Mouse (Mus musculus) forebrain, embryonic 15.5 days (tissue): ENCODE data around the gene Ly6g6d. TPM values are rescaled to one million over a fixed set of nuclear protein-coding genes. Genes with fewer than 3 reads are reported as not detected.

Experiments
- ATAC-seq: fragments of 200-750 bp; cut with Nextera tagmentation; replicated peaks from 2 replicates; pipeline ENCODE4 v1.8.0; 2017; ENCODE audit warnings: mild to moderate bottlenecking, moderate TSS enrichment, moderate library complexity
- H3K27ac ChIP-seq: fragments of 300-500 bp; sonication (generic); replicated peaks from 2 replicates; pipeline ENCODE4 v1.5.1; 2015; ENCODE audit warnings: mild to moderate bottlenecking, inconsistent platforms
- H3K27me3 ChIP-seq: fragments of 300-500 bp; sonication (generic); 2 replicates; pipeline ENCODE4 v1.6.1; 2015; ENCODE audit warnings: inconsistent platforms
- H3K36me3 ChIP-seq: fragments of 300-500 bp; sonication (generic); 2 replicates; pipeline ENCODE4 v1.6.1; 2015; ENCODE audit warnings: mild to moderate bottlenecking, inconsistent platforms
- H3K4me1 ChIP-seq: fragments of 300-500 bp; sonication (generic); 2 replicates; pipeline ENCODE4 v1.6.1; 2015; ENCODE audit warnings: inconsistent platforms
- H3K4me2 ChIP-seq: fragments of 300-500 bp; sonication (generic); replicated peaks from 2 replicates; pipeline ENCODE4 v1.6.1; 2015; ENCODE audit warnings: mild to moderate bottlenecking, inconsistent platforms
- H3K4me3 ChIP-seq: fragments of 300-500 bp; sonication (generic); 2 replicates; pipeline ENCODE4 v1.5.1; 2015; ENCODE audit warnings: mild to moderate bottlenecking, inconsistent platforms
- H3K9ac ChIP-seq: fragments of 300-500 bp; sonication (generic); replicated peaks from 2 replicates; pipeline ENCODE4 v1.6.1; 2015; ENCODE audit warnings: mild to moderate bottlenecking, inconsistent platforms
- H3K9me3 ChIP-seq: fragments of 300-500 bp; sonication (generic); 2 replicates; pipeline ENCODE4 v1.6.1; 2016; ENCODE audit warnings: inconsistent platforms
- WGBS: fragments of 180-500 bp; shearing (Covaris S2); methylation state at CpG from one replicate; pipeline ENCODE4 v1.1.7; 2015; ENCODE audit warnings: mixed read lengths; 5-methylcytosine and 5-hydroxymethylcytosine counted together
- polyA plus RNA-seq: library from polyadenylated mRNA; unstranded; fragments of >200 nt; fragmentation: Nextera tagmentation; extraction: Ambion mirVana; gene quantifications from 2 replicates; pipeline ENCODE4 v1.2.1, GENCODE M21; 2015

The Ly6g6d gene
- polyA plus RNA-seq, 1 experiment from 2014 or later, result 0.46 TPM

DNA sequence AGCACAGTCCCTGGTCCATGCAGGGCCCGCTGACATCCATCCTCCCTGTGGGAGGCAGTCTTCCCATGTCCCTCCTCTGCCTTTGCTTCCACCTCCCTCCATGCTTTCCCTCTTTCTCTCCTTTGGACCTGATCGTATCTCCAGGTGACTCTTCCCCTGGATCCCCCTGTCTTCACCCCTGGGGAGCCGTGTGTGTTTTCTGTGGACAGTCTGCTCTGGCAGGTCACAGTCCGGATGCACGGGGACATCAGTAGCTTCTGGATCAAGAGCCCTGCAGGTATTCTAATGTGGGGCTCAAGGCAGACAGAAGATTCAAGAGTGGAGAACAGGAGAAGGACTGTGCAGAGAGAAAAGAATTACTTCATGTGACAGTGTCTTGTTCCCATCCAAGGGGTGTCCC lies 54.6 kb downstream of the Ly6g6d start:
- Histone ChIP-seq H3K4me1 (peaks cover 29% of the 10 kb centered on the region), H3K27me3 (no peaks in the 10 kb centered on the region), H3K9ac (no peak overlapping the region), H3K4me2 (no peak overlapping the region), H3K27ac (no peak overlapping the region), H3K9me3 (no peaks in the 10 kb centered on the region), H3K36me3 (no peaks in the 10 kb centered on the region), H3K4me3 (no peak overlapping the region)
- no peak for ATAC-seq
- 87% methylated on average over 5 of the region's 5 CpGs for WGBS

DNA sequence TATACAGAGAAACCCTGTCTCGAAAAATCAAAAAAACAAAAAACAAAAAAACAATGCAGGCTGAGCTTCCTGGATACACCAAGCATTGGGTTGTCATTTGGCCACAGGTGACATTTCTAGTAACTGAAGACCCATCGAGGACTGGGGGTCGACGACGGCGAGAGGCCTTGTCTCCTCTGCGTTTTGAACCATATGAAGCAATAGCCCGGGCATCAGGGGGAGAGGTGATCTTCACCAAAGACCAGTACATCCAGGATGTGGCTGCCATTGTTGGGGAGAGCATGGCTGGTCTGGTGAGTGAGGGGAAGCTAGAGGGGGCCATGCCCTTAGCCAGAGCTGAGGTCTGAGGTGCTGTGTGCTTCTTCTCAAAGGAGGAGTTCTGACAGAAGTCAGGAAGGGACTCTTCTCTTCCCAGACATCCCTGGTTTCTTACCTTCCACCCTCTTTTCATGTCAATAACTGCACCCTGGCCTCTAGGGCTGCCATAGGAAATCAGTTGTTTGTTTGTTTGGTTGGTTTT lies 55.3 kb downstream of the Ly6g6d start:
- Histone ChIP-seq H3K4me2 (no peak overlapping the region), H3K9me3 (no peaks in the 10 kb centered on the region), H3K27me3 (no peaks in the 10 kb centered on the region), H3K36me3 (no peaks in the 10 kb centered on the region), H3K4me3 (no peak overlapping the region), H3K4me1 (peaks cover 24% of the 10 kb centered on the region), H3K9ac (no peak overlapping the region), H3K27ac (no peak overlapping the region)
- 94% methylated on average over 8 of the region's 8 CpGs for WGBS
- no peak for ATAC-seq

DNA sequence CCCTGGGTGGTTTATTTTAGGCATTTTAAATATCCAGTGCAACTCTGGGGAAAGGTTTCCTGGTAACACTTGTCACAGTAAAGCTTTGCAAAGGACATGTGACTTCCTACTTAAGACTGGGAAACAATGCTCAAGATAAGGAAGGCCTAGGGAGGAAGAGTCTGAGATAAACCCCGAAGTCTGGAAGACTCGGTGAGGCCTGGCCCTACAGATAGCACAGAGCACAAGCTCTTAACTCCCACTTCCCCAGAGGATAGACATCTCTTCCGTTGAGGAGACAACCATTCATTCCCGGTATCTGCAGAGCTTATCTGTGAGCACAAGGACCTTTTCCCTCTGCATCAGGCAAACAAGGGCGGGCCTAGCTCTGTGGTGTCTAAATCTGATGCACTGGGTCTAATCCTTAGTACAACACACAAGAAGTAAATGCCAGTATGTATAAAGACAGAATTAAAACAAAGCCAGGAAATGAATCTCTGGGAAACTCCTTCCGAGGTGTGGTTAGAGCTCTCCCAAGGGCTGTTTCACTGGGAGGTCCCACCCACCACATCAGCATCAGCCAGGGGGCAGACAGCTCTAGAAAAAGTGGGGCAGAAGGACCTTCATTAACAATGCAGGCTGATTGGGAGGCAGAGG lies 55.9 kb downstream of the Ly6g6d start:
- 63% methylated on average over 6 of the region's 6 CpGs for WGBS
- Histone ChIP-seq H3K4me3 (no peak overlapping the region), H3K36me3 (no peaks in the 10 kb centered on the region), H3K4me1 (peaks cover 18% of the 10 kb centered on the region), H3K9ac (no peak overlapping the region), H3K27ac (no peak overlapping the region), H3K9me3 (no peaks in the 10 kb centered on the region), H3K27me3 (no peaks in the 10 kb centered on the region), H3K4me2 (no peak overlapping the region)
- no peak for ATAC-seq

Other genes with a start within 250 kb of the Ly6g6d start
- 39.8 and 43.0 TPM in 2 replicates for gene Stk19, start 241.1 kb downstream of the Ly6g6d start, polyA plus RNA-seq
- gene Dxo, start 241.0 kb downstream of the Ly6g6d start, polyA plus RNA-seq, result 75.2 and 77.8 TPM in 2 replicates
- 59.6 and 59.7 TPM in 2 replicates for gene Skiv2l, start 227.9 kb downstream of the Ly6g6d start, polyA plus RNA-seq
- 94.9 and 97.1 TPM in 2 replicates for gene Nelfe, start 227.7 kb downstream of the Ly6g6d start, polyA plus RNA-seq
- gene Cfb, start 215.5 kb downstream of the Ly6g6d start, polyA plus RNA-seq, result 1.8 and 2.1 TPM in 2 replicates
- 9.5 and 9.9 TPM in 2 replicates for gene Zbtb12, start 198.6 kb downstream of the Ly6g6d start, polyA plus RNA-seq
- 0.17 TPM in 1 of 2 replicates, not detected in the other for gene Gm20547, start 196.0 kb downstream of the Ly6g6d start, polyA plus RNA-seq
- 0.77 and 1.5 TPM in 2 replicates for gene C2, start 179.8 kb downstream of the Ly6g6d start, polyA plus RNA-seq
- 108 and 111 TPM in 2 replicates for gene Ehmt2, start 179.6 kb downstream of the Ly6g6d start, polyA plus RNA-seq
- gene Slc44a4, start 163.6 kb downstream of the Ly6g6d start, polyA plus RNA-seq, result not detected in 2 replicates
- gene Neu1, start 146.8 kb downstream of the Ly6g6d start, polyA plus RNA-seq, result 27.9 and 31.0 TPM in 2 replicates
- 0.10 and 0.17 TPM in 2 replicates for gene Hspa1b, start 118.8 kb downstream of the Ly6g6d start, polyA plus RNA-seq
- gene Gm20481, start 108.2 kb downstream of the Ly6g6d start, polyA plus RNA-seq, result not detected in 2 replicates
- 3.6 and 3.7 TPM in 2 replicates for gene Hspa1a, start 105.9 kb downstream of the Ly6g6d start, polyA plus RNA-seq
- 1.5 TPM in 2 replicates for gene Hspa1l, start 105.4 kb downstream of the Ly6g6d start, polyA plus RNA-seq
- 132 and 149 TPM in 2 replicates for gene Lsm2, start 96.2 kb downstream of the Ly6g6d start, polyA plus RNA-seq
- gene Vars, start 77.1 kb downstream of the Ly6g6d start, polyA plus RNA-seq, result 82.9 and 88.6 TPM in 2 replicates
- gene Vwa7, start 61.5 kb downstream of the Ly6g6d start, polyA plus RNA-seq, result 0.14 and 0.28 TPM in 2 replicates
- gene Sapcd1, start 50.0 kb downstream of the Ly6g6d start, polyA plus RNA-seq, result 5.8 and 5.9 TPM in 2 replicates
- 2.8 and 3.2 TPM in 2 replicates for gene Msh5, start 31.3 kb downstream of the Ly6g6d start, polyA plus RNA-seq
- 98.4 and 100 TPM in 2 replicates for gene Clic1, start 28.1 kb downstream of the Ly6g6d start, polyA plus RNA-seq
- 540 and 556 TPM in 2 replicates for gene Ddah2, start 19.0 kb downstream of the Ly6g6d start, polyA plus RNA-seq
- gene Ly6g6c, start 12.7 kb downstream of the Ly6g6d start, polyA plus RNA-seq, result not detected in 2 replicates
- gene Mpig6b, start 11.9 kb downstream of the Ly6g6d start, polyA plus RNA-seq, result 0.15 and 0.17 TPM in 2 replicates
- gene Ly6g6e, start 1.2 kb downstream of the Ly6g6d start, polyA plus RNA-seq, result 10.0 and 11.9 TPM in 2 replicates
- gene Ly6g6f, start 7.5 kb upstream of the Ly6g6d start, polyA plus RNA-seq, result 0.32 TPM in 1 of 2 replicates, not detected in the other
- gene Abhd16a, start 11.2 kb upstream of the Ly6g6d start, polyA plus RNA-seq, result 93.2 and 97.4 TPM in 2 replicates
- gene Ly6g5c, start 30.2 kb upstream of the Ly6g6d start, polyA plus RNA-seq, result not detected in 2 replicates
- gene Ly6g5b, start 37.4 kb upstream of the Ly6g6d start, polyA plus RNA-seq, result 1.2 and 1.3 TPM in 2 replicates
- 29.3 and 32.0 TPM in 2 replicates for gene Gpank1, start 43.4 kb upstream of the Ly6g6d start, polyA plus RNA-seq
- 307 and 309 TPM in 2 replicates for gene Csnk2b, start 44.0 kb upstream of the Ly6g6d start, polyA plus RNA-seq
- 8.7 TPM in 2 replicates for gene D17H6S53E, start 48.3 kb upstream of the Ly6g6d start, polyA plus RNA-seq
- 0.28 and 0.31 TPM in 2 replicates for gene Apom, start 54.0 kb upstream of the Ly6g6d start, polyA plus RNA-seq
- 92.3 and 93.8 TPM in 2 replicates for gene Bag6, start 57.1 kb upstream of the Ly6g6d start, polyA plus RNA-seq
- gene Prrc2a, start 86.8 kb upstream of the Ly6g6d start, polyA plus RNA-seq, result 185 and 208 TPM in 2 replicates
- gene Aif1, start 98.0 kb upstream of the Ly6g6d start, polyA plus RNA-seq, result 5.7 and 7.8 TPM in 2 replicates
- 6.2 and 6.8 TPM in 2 replicates for gene Lst1, start 110.4 kb upstream of the Ly6g6d start, polyA plus RNA-seq
- gene Ltb, start 116.4 kb upstream of the Ly6g6d start, polyA plus RNA-seq, result 0.25 and 0.70 TPM in 2 replicates
- not detected in 2 replicates for gene Tnf, start 123.9 kb upstream of the Ly6g6d start, polyA plus RNA-seq
- 0.36 TPM in 1 of 2 replicates, not detected in the other for gene Lta, start 127.3 kb upstream of the Ly6g6d start, polyA plus RNA-seq
- 0.61 and 1.1 TPM in 2 replicates for gene Gm16181, start 142.8 kb upstream of the Ly6g6d start, polyA plus RNA-seq
- gene Atp6v1g2, start 155.6 kb upstream of the Ly6g6d start, polyA plus RNA-seq, result 38.2 and 41.5 TPM in 2 replicates
- gene Nfkbil1, start 157.7 kb upstream of the Ly6g6d start, polyA plus RNA-seq, result 11.7 and 12.3 TPM in 2 replicates
- 478 and 488 TPM in 2 replicates for gene Ddx39b, start 163.7 kb upstream of the Ly6g6d start, polyA plus RNA-seq
- gene H2-D1, start 184.7 kb upstream of the Ly6g6d start, polyA plus RNA-seq, result 48.1 and 50.1 TPM in 2 replicates
- 0.27 and 0.32 TPM in 2 replicates for gene H2-Q1, start 242.3 kb upstream of the Ly6g6d start, polyA plus RNA-seq